Mouse (Mus musculus) lung, adult 2 months (tissue): ENCODE data around the gene Tet1.

ENCODE experiments used
- CTCF ChIP-seq: fragments of 200-500 bp; IDR thresholded peaks from 2 replicates; pipeline ENCODE4 v1.5.1; 2011; ENCODE audit warnings: mild to moderate bottlenecking, low read length, control low read depth; ENCODE audit not compliant: insufficient read depth
- POLR2A ChIP-seq: fragments of 200-500 bp; IDR thresholded peaks from 2 replicates; pipeline ENCODE4 v1.6.1; 2011; ENCODE audit warnings: low read depth, mild to moderate bottlenecking, control low read depth, low read length, borderline replicate concordance; ENCODE audit errors: extremely low read depth

- TF ChIP-seq POLR2A (no peak), CTCF (no peak)
Observed at GRCm38 (mm10) chr10:62878056-62878455, 30.7 kb downstream of the Tet1 start.
